Mouse (Mus musculus) testis, adult 2 months (tissue): ENCODE results near the gene Trim12c.

Source experiments
- CTCF ChIP-seq: fragments of 200-500 bp; IDR thresholded peaks from 2 replicates; pipeline ENCODE4 v1.5.1; 2012; ENCODE audit warnings: low read depth, mild to moderate bottlenecking, inconsistent platforms, low read length, moderate library complexity; ENCODE audit not compliant: control insufficient read depth, insufficient read depth, insufficient replicate concordance
- POLR2A ChIP-seq: fragments of 200-500 bp; IDR thresholded peaks from 2 replicates; pipeline ENCODE4 v1.6.1; 2012; ENCODE audit warnings: low read depth, mild to moderate bottlenecking, inconsistent platforms, low read length, moderate library complexity; ENCODE audit not compliant: control insufficient read depth

GRCm38 (mm10) chr7:104314796-104315353 lies 38.3 kb downstream of the Trim12c start:
- no peak for TF ChIP-seq CTCF
- TF ChIP-seq POLR2A: no peak
